Mouse (Mus musculus) spleen, postnatal 36 days (tissue): ENCODE data around the gene Cers1.

Experiments used
- DNase-seq, 2 experiments: peaks; one replicate each; pipeline ENCODE4 v3.0.0; 2022; ENCODE audit warnings: low spot score in 2 of 2, mixed read lengths in 1 of 2

Gene Cers1

GRCm38 (mm10) chr8:70316511-70317504 lies 1.2 kb downstream of the Cers1 start:
- no peak for DNase-seq

GRCm38 (mm10) chr8:70317872-70318271 lies 2.3 kb downstream of the Cers1 start:
- DNase-seq, result no peak

DNA sequence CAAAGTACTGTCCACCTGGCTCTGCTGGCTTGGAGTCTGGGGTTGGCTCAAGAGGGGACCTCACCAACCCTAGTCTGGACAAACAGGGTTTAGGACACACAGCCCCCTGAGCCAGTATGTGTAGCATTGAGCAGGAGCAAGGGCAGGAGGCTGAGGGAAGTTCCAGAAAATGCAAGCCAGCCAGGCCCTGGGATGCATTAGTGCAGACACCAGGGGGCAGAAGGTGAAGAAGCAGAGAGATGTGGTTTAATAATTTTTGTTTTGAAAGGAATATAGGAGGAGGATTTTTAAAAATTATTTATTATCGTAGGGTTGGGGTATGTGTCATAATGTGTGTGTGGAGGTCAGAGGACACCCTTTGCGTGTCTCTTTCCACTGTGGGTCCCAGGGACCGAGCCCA lies 8.1 kb downstream of the Cers1 start:
- no peak for DNase-seq

DNA sequence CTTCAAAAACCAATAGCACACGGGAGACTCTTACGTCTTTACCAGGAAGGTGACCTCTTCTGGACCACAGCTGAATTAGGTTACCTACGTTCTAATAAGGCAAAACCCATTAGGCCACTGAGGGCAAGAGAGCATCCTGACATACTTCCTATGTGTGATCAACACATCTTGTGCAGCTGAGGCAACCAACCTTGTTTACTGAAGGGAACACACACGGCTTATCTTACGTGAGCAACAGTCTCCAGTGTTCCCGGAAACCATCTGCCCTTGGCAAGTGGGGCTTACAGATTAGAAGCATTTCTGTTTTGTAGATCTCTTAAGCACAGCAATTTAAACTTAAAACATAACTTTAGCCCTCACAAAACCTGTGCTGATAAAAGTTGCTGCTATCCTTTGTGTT lies 11.9 kb downstream of the Cers1 start:
- no peak for DNase-seq

DNA sequence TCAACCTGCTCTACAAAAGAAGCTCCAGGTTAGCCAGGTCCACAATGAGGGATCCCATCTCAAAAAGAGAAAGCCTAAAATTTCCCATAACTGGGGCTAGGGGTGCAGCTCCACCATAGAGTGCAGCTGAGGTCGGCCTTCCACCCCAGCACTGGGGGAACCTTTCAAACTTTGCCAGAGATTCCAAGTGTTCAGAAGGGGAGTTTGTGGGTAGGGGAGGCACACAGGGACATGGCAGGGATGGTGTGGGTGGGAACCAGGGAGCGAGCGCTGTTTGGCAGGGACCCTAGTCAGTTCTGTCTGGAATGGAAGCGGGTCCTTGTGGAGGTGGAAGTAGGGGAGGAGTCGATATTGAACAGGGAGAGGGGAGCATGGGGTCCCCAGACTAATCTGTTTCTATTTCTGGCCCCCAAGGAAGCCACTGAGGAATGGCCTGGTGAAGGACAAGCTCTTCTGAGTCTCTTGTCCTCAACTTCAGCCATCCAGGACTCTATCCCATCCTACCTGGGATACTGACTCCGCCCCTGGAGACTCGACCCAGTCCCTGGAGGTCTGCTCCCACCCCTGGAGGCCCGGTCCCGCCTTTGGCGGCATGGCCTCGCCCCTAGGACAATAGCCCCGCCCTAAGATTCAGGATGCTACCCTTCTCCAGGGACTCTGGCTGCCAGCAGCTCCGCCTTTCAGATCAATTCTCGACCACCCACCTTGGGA lies 13.7 kb downstream of the Cers1 start, which contains the start of gene Gdf1:
Gene Gdf1 (plus strand): TSS at position 694 of the 711 bp plus-strand sequence.
- DNase-seq, result no peak

DNA sequence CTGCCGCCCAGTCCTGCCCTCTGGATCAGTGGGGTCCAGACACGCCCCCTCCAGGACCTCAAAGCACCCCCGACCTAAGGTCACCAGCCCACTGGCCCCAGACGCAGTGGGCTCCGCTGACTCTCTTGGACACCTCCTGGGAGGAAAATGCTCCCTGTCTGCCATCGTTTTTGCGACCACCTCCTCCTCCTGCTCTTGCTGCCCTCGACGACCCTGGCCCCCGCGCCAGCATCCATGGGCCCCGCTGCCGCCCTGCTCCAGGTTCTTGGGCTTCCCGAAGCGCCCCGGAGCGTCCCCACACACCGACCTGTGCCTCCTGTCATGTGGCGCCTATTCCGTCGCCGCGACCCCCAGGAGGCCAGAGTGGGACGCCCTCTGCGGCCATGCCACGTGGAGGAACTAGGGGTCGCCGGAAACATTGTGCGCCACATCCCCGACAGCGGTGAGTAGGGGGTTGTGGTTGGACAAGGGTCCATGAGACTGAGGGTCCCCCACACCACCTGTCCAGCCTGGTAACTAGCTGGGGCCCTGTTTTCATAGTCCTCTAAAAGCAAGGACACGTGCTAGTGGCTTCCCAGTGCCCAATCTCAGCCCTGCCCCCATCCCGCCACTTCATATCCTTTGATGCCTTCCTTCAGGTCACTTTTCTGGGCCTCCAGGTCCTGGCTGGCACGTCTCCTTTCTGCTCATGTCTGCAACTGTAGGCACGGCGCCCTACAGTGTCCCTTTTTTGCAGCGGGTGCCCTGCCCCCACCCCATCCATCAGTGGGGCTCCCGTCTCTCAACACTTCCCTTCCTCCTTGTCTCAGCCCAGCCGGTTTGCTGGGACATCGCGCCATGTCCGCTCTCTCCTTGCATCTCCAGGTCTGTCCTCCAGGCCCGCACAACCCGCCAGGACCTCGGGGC lies 14.5 kb downstream of the Cers1 start:
- no peak for DNase-seq

GRCm38 (mm10) chr8:70330741-70331364 lies 15.3 kb downstream of the Cers1 start:
- DNase-seq, result no peak

- DNase-seq, result no peak
Observed at GRCm38 (mm10) chr8:70331526-70331925, 16.0 kb downstream of the Cers1 start.

- DNase-seq, result no peak
Observed at GRCm38 (mm10) chr8:70332070-70332877, 16.7 kb downstream of the Cers1 start.

GRCm38 (mm10) chr8:70332878-70333202 lies 17.3 kb downstream of the Cers1 start:
- no peak for DNase-seq

DNA sequence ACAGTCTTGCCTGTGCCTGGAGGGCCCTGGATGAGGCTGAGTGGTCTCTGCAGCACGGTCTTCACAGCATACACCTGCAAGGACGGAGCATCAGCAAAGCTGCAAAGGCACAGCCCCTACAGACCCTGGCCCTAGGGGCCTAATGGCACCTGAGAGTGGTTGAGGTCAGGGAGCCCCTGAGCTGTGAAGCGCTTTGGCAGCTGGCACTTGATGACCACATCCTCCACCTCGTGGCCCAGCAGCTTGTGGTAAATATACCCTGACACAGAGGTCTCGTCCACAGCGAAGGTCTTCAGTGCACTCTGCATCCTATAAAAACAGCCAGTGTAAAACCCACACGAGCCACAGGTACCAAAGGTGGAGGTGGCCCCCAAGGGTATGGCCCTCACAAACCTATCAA lies 23.4 kb downstream of the Cers1 start:
- no peak for DNase-seq

DNA sequence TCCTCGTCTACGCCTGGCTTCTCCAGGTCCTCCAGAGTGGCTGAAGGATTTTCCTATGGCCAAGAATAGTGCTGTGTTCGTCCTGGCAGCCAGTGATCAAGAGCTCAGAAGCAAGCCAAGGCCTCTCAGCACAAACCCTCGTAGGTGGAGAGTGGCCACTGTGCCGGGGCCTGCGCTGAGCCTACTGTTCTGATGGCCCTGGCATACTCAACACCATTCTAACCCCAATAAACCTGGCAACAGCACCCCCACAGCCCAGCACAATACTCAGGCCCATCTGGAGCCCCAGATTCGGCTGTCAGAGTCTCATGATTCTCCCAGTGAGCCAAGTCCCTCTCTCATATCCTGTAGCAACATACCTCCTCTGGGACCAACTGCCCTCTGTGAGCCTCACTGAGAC lies 25.1 kb downstream of the Cers1 start:
- DNase-seq, result no peak

GRCm38 (mm10) chr8:70342007-70342406 lies 26.4 kb downstream of the Cers1 start:
- DNase-seq, result no peak

DNA sequence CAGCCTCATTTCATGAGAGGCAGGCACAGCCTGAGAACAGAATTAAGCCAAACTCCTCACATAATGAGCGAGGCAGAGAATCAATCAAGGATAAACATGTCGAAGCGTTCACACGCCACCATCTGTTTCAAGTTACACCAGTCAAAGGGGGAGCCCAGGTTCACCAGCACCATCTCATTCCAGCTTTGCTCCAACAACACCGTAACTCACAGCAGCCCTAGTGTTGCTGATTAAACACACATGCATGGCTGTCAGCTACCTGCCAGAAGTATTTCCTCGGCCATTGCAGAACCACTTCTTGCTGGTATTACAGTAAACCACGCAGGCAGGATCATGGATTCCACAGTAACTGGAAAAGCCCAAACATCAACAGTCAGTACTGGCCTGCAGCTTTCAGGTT lies 27.5 kb downstream of the Cers1 start:
- DNase-seq, result no peak

DNA sequence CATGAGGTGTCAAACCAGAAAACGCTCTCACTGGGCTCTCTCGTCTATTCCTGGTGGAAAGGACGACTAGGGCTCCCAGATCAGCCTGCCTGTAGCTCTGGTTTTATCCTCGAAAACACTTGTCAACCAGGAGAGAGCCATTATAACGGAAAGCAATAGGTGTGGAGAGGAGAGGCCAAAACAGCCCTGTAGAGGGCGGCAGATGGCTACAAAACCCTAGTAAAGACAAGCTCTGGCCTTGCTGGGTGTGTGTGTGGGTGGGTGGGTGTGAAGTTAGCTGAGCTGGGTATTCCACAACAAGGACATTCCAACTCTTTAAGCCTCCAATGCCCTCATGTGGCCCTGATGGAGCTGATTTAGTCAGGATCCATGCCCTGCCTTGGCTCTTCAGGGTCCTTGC lies 28.1 kb downstream of the Cers1 start:
- no peak for DNase-seq

- DNase-seq, result no peak
Observed at GRCm38 (mm10) chr8:70344279-70344678, 28.7 kb downstream of the Cers1 start.

DNA sequence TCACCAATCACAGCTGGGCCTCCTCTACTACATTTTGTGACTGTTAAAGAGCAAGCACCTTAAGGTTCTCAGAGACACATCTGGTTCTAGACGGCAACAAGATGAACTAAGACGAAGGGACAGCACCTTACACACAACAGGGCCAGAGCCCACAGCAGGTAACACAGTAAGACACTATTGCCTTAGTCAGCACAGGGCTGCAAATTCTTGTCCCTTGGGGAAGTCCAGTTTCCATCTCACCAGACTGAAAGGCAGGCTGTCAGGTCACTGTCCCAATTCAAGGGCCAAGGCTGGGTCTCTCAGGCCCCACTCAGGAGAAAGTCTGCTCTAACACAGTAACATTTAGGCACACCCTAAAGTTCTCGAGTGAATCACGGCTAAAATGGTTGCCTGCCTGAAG lies 31.9 kb downstream of the Cers1 start:
- no peak for DNase-seq

GRCm38 (mm10) chr8:70347860-70348420 lies 32.4 kb downstream of the Cers1 start:
- DNase-seq, result no peak

DNA sequence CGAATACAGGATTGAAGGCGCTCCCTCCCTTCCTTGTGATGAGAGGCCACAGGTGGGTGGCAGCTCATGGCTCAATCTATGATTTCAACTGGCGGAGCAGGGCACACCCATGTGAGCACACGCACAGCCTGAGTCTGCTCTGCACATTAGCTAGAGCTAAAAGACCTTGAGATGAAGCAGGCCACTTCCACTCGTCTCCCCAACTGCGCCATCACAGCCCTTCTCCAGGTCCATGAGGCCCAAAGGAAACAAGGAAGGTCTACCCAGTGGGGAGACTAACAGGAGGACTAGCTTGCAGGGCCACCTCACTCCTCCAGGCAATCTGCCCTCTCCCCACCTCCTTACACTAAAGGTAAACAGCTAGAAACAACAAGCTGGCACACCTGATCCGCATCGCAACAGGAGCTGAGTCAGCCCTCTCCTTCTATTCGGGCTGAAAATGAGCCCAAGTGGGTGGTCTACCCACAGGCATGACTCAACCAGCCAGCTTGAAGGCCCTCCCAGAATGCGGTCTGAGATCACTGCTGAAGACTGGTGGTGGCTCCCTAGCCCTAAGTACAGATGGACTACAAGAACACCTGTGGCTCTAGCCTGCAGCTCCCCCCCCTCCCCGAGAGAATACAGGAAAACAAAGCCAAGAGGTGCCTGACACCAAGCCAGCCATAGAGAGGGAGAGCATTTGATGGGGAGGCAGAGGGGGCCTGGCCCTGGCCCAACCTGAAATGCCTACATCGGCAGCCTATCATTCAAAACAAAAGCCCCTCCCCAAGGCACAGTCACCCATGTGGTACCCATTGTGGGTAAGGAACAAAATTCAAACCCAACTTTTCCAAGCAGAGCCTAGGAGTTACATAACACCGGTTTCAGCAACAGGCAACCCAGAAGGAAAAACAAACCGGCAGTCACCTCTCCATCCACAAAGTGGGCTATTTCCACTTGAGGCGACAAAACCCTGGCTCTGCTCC lies 35.7 kb downstream of the Cers1 start:
- no peak for DNase-seq
